Mouse (Mus musculus): ENCODE data around the gene Tfeb. TPM values are rescaled to one million over a fixed set of nuclear protein-coding genes. Genes with fewer than 3 reads are reported as not detected.

Tfeb gene
- polyA plus RNA-seq, 1 experiment, result 3.2 TPM

DNA sequence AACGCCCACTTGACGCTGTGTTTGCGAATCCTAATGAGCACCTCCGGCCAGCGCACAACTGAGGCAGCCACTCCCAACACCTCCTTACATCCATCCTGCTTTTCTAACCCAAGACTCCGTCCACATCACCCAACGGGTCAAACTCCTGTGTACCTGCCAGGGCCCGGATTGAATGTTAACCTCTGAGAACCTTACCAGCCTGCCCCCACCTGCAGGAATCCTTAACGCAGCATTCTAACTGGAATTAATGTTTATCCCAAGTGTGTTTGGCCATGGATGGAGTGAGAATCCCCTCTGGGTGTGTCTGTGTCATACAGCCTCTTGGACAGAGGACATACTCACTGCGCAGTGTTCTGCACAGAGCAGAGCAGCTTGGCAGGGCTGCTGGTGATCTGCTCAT, 38.7 kb upstream of the Tfeb start:
- DNase-seq (ENCODE audit: low read depth), result no peak

DNA sequence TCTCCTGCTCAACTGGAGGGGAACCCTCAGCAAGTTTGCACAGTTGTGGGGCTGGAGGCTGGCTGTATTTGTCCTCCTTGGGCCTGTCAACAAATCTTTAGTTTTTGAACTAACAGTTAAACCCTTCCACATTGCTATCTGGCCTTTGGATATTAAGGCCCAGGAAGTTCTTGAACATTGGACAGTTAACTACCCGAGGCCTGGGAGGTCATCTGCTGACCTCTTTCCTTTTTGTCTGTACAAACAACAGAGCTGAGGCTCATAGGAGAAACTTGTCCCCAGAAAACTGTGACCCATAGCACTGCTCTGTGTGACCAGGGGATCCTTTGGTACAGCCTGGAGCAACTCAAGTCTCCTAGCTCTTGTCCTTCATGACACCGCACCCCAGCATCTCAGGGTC, 37.8 kb upstream of the Tfeb start:
- DNase-seq (ENCODE audit: low read depth), result no peak
- TF ChIP-seq POLR2A (IDR thresholded peaks at IDR 0.05; ENCODE audit: borderline replicate concordance, extremely low read depth, insufficient read depth, insufficient read length, poor library complexity, severe bottlenecking) (no peak), CTCF (IDR thresholded peaks at IDR 0.05; ENCODE audit: borderline replicate concordance, extremely low read depth, insufficient read depth, insufficient read length) (no peak)

More for the DNA sequence above, 38.7 kb upstream of the Tfeb start:
- no peak for TF ChIP-seq CTCF (IDR thresholded peaks at IDR 0.05; ENCODE audit: borderline replicate concordance, extremely low read depth, insufficient read depth, insufficient read length)
- TF ChIP-seq POLR2A (IDR thresholded peaks at IDR 0.05; ENCODE audit: borderline replicate concordance, extremely low read depth, insufficient read depth, insufficient read length, poor library complexity, severe bottlenecking), result no peak

DNA sequence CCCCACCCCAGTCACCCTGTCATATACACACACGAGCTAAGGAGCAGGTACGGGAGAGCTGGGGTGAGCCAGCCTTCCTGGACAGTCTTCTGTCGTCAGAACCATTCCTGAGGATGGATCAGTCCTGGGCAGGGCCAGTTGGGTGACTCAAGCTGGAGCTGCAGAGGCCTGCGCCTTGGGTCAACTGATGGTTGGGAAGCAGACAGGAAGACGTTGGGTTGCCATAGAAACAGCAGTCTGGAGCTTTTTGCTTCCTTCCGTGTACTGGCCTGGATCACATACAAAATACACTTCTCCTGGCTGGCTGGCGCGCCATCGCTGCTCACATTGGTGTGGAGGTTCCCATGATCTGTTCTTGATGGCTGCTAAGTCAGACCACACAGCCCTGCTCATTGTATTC, 35.0 kb upstream of the Tfeb start:
- no peak for TF ChIP-seq POLR2A (IDR thresholded peaks at IDR 0.05; ENCODE audit: borderline replicate concordance, extremely low read depth, insufficient read depth, insufficient read length, poor library complexity, severe bottlenecking)
- no peak for TF ChIP-seq CTCF (IDR thresholded peaks at IDR 0.05; ENCODE audit: borderline replicate concordance, extremely low read depth, insufficient read depth, insufficient read length)
- peak; percentile 20 for DNase-seq (ENCODE audit: low read depth)

GRCm38 (mm10) chr17:47702548-47703345, 34.1 kb upstream of the Tfeb start:
- TF ChIP-seq POLR2A (IDR thresholded peaks at IDR 0.05; ENCODE audit: borderline replicate concordance, extremely low read depth, insufficient read depth, insufficient read length, poor library complexity, severe bottlenecking), result no peak
- no peak for TF ChIP-seq CTCF (IDR thresholded peaks at IDR 0.05; ENCODE audit: borderline replicate concordance, extremely low read depth, insufficient read depth, insufficient read length)
- DNase-seq (ENCODE audit: low read depth), result no peak

DNA sequence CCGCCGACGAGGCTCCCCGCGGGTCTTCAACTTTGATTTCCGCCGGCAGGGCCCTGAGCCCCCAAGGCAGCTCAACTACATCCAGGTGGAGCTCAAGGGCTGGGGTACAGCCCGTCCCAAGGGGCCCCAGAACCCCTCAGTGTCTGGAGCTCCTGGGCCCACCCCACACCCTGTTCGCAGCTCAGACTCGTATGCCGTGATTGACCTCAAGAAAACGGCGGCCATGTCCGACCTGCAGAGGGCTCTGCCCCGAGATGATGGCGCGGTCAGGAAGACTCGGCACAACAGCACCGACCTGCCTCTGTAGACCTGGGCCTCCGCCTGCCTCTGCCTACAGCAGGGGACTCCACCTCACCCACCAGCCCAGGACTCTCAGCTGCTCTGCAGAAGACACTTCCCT, 33.3 kb upstream of the Tfeb start:
- no peak for DNase-seq (ENCODE audit: low read depth)
- no peak for TF ChIP-seq CTCF (IDR thresholded peaks at IDR 0.05; ENCODE audit: borderline replicate concordance, extremely low read depth, insufficient read depth, insufficient read length)
- no peak for TF ChIP-seq POLR2A (IDR thresholded peaks at IDR 0.05; ENCODE audit: borderline replicate concordance, extremely low read depth, insufficient read depth, insufficient read length, poor library complexity, severe bottlenecking)

DNA sequence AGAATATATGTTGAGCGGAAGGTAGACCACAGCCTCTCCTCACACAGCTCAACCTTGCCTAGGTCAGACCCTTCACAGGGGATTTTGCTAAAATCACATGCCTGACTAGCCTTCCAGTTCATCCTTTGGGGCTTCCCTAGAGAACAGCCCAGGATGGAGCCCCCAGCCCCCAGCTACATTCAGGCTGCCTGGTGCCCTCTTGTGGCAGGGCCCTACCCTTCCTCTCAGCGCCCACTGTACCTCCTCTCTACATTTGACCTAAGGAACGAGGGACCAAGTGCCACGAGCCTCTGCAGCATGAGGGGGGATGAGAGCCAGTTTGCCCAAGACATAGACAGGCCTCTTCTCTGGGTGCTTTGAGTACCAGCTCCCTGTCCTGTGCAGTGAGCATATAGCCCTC, 32.1 kb upstream of the Tfeb start:
- no peak for DNase-seq (ENCODE audit: low read depth)
- TF ChIP-seq CTCF (IDR thresholded peaks at IDR 0.05; ENCODE audit: borderline replicate concordance, extremely low read depth, insufficient read depth, insufficient read length) (no peak), POLR2A (IDR thresholded peaks at IDR 0.05; ENCODE audit: borderline replicate concordance, extremely low read depth, insufficient read depth, insufficient read length, poor library complexity, severe bottlenecking) (no peak)

DNA sequence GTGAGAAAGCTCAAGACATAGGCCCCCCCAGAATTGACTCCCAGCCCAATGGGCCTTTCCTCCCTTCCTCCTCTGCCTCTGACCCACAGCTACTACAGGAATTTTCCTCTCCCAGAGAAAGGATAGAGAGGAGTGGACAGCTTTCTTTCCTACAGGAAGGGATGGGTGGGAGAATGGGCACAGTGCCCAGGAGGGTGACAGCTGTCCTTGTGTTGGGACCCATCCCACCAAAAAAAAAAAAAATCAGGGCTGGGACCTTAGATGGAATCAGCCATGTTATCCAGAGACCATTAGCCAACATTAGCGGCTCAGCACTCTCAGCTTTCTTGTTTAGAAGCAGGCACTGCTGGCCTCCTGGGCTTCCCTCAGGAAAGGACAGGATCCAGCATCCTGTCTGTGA, 30.6 kb upstream of the Tfeb start:
- no peak for TF ChIP-seq CTCF (IDR thresholded peaks at IDR 0.05; ENCODE audit: borderline replicate concordance, extremely low read depth, insufficient read depth, insufficient read length)
- no peak for TF ChIP-seq POLR2A (IDR thresholded peaks at IDR 0.05; ENCODE audit: borderline replicate concordance, extremely low read depth, insufficient read depth, insufficient read length, poor library complexity, severe bottlenecking)
- no peak for DNase-seq (ENCODE audit: low read depth)

GRCm38 (mm10) chr17:47707961-47708360, 28.9 kb upstream of the Tfeb start:
- DNase-seq (ENCODE audit: low read depth), result no peak
- TF ChIP-seq POLR2A (IDR thresholded peaks at IDR 0.05; ENCODE audit: borderline replicate concordance, extremely low read depth, insufficient read depth, insufficient read length, poor library complexity, severe bottlenecking), result no peak
- TF ChIP-seq CTCF (IDR thresholded peaks at IDR 0.05; ENCODE audit: borderline replicate concordance, extremely low read depth, insufficient read depth, insufficient read length), result no peak

- no peak for DNase-seq (ENCODE audit: low read depth)
- TF ChIP-seq CTCF (IDR thresholded peaks at IDR 0.05; ENCODE audit: borderline replicate concordance, extremely low read depth, insufficient read depth, insufficient read length) (no peak), POLR2A (IDR thresholded peaks at IDR 0.05; ENCODE audit: borderline replicate concordance, extremely low read depth, insufficient read depth, insufficient read length, poor library complexity, severe bottlenecking) (no peak)
Measured at GRCm38 (mm10) chr17:47708972-47709371, 27.9 kb upstream of the Tfeb start.

- TF ChIP-seq CTCF (IDR thresholded peaks at IDR 0.05; ENCODE audit: borderline replicate concordance, extremely low read depth, insufficient read depth, insufficient read length), result no peak
- TF ChIP-seq POLR2A (IDR thresholded peaks at IDR 0.05; ENCODE audit: borderline replicate concordance, extremely low read depth, insufficient read depth, insufficient read length, poor library complexity, severe bottlenecking), result no peak
- no peak for DNase-seq (ENCODE audit: low read depth)
Measured at GRCm38 (mm10) chr17:47710036-47710435, 26.8 kb upstream of the Tfeb start.

DNA sequence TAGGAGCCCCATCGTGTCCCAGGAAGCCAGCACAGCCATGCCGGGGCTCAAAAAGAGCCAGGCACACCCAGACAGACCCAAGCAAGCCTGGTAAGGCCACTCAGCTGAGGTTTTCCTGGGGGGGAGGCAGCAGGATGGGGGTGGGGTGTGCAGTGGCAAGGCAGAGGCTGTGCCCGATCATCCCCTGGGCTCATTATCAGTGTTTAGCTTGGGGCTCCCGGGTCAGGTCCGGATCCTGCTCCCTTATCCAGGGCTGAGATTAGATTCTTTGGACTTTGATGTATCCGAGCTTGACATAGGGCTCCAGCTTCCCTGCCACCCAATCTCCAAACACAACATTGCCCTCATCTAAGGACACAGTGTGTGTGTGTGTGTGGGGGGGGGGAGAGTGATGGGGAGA, 24.9 kb upstream of the Tfeb start:
- no peak for TF ChIP-seq CTCF (IDR thresholded peaks at IDR 0.05; ENCODE audit: borderline replicate concordance, extremely low read depth, insufficient read depth, insufficient read length)
- TF ChIP-seq POLR2A (IDR thresholded peaks at IDR 0.05; ENCODE audit: borderline replicate concordance, extremely low read depth, insufficient read depth, insufficient read length, poor library complexity, severe bottlenecking), result no peak
- DNase-seq (ENCODE audit: low read depth), result no peak

GRCm38 (mm10) chr17:47712889-47713571, 23.8 kb upstream of the Tfeb start:
- DNase-seq (ENCODE audit: low read depth), result peak; percentile 12
- no peak for TF ChIP-seq POLR2A (IDR thresholded peaks at IDR 0.05; ENCODE audit: borderline replicate concordance, extremely low read depth, insufficient read depth, insufficient read length, poor library complexity, severe bottlenecking)
- TF ChIP-seq CTCF (IDR thresholded peaks at IDR 0.05; ENCODE audit: borderline replicate concordance, extremely low read depth, insufficient read depth, insufficient read length), result no peak
